Mouse (Mus musculus) liver, postnatal 0 days (tissue): ENCODE data around the gene Fam133b.

Source experiments
- CTCF ChIP-seq: sonication (generic); IDR thresholded peaks from 2 replicates; pipeline ENCODE4 v1.5.1; 2016; ENCODE audit warnings: antibody characterized with exemption, low read depth
- EP300 ChIP-seq: IDR thresholded peaks from 2 replicates; pipeline ENCODE4 v1.6.1; 2016; ENCODE audit warnings: antibody characterized with exemption, low read depth, mild to moderate bottlenecking

DNA sequence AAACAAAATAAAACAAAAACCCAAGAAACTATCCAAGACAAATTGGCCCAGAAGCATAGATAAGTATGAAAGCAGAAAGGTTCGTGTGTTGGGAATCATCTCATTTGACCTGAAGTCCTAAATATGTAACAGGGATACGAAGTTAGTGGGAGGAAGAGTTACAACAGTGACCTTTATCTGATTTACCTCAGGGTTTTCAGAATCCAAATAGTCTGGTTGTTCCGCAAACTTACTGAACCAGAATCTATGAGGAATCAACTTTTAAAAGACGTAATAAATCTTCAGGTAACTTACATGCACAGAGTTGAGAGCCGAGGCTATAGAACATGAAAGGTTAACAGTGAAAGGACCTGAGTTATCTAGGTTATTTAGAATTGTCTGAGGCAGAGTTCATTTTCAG is 55.1 kb downstream of the Fam133b start:
- TF ChIP-seq CTCF (no peak), EP300 (no peak)
